Mouse (Mus musculus) olfactory bulb, adult 2 months (tissue): Measurements from ENCODE around the gene Dmrtc2.

Source experiments
- CTCF ChIP-seq: fragments of 200-500 bp; IDR thresholded peaks from 2 replicates; pipeline ENCODE4 v1.5.1; 2012; ENCODE audit warnings: low read depth, mild to moderate bottlenecking, low read length, moderate library complexity; ENCODE audit not compliant: insufficient read depth
- POLR2A ChIP-seq: fragments of 200-500 bp; IDR thresholded peaks from 2 replicates; pipeline ENCODE4 v1.6.1; 2012; ENCODE audit warnings: mild to moderate bottlenecking, low read depth, low read length, moderate library complexity; ENCODE audit not compliant: insufficient read depth

DNA sequence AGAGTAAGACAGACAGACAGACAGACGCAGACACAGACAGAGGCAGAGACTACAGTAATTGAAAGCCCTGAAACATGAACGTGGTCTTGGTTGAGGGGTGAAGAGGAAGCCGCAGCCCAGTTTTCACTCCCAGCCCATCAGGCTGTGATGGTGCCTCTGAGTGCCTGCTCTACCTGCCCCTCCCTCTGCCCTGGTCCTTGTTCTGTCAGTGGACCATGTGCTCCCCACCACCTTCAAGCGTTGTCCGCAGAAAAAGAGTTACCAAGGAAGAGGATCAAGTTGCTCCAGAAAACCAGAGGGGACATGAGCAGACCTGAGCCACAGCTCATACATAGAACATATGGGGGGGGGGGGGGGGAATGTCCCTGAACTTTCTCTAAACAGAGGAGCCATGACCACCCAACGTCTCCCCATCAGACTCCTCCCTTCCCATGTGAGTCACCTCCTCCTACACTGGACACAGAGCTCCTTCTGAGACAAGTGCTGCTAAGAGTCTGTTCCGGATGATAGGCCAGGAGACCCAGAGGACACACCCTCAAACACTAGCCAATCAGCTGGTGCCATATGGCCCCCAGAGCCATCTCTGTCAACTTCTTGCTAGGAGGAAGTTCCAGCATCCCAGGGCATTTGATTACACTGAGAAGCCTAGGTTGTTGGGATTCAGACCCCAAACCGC is 17.2 kb upstream of the Dmrtc2 start:
- TF ChIP-seq CTCF, result no peak
- TF ChIP-seq POLR2A, result no peak
